Mouse (Mus musculus): ENCODE results near the gene Zfp574. TPM values are rescaled to one million over a fixed set of nuclear protein-coding genes. Genes with fewer than 3 reads are reported as not detected.
A peak's percentile ranks its signal among the peaks of the same experiment; 100 is the strongest.

Gene Zfp574
- polyA plus RNA-seq, 1 experiment = 65.0 TPM

- Histone ChIP-seq H3K27me3 (ENCODE audit: control insufficient read depth, insufficient read depth, low read length) (no peaks in the 10 kb centered on the region), H3K27ac (ENCODE audit: control insufficient read depth, insufficient read depth, low read length) (no peak overlapping the region), H3K4me1 (replicated peaks; ENCODE audit: control insufficient read depth, insufficient read depth, low read length) (peaks cover 8% of the 10 kb centered on the region), H3K4me3 (ENCODE audit: control insufficient read depth, insufficient read depth, low read length) (no peak overlapping the region), H3K36me3 (ENCODE audit: control insufficient read depth, insufficient read depth, low read length) (peaks cover 39% of the 10 kb centered on the region)
- TF ChIP-seq CTCF (IDR thresholded peaks at IDR 0.05; ENCODE audit: borderline replicate concordance, control insufficient read depth, extremely low read depth, insufficient read depth, low read length, poor library complexity) (no peak), POLR2A (IDR thresholded peaks at IDR 0.05; ENCODE audit: control insufficient read depth, extremely low read depth, insufficient read depth, low read length, poor library complexity) (no peak)
- no peak for DNase-seq
- 89% methylated on average over 12 of the region's 12 CpGs for WGBS
These were observed 7.2 kb downstream of the Zfp574 start for GRCm38 (mm10) chr7:25079496-25080026.

GRCm38 (mm10) chr7:25080431-25080830, 8.1 kb downstream of the Zfp574 start:
- Histone ChIP-seq H3K4me3 (ENCODE audit: control insufficient read depth, insufficient read depth, low read length) (no peak overlapping the region), H3K27me3 (ENCODE audit: control insufficient read depth, insufficient read depth, low read length) (no peaks in the 10 kb centered on the region), H3K4me1 (replicated peaks; ENCODE audit: control insufficient read depth, insufficient read depth, low read length) (peaks cover 8% of the 10 kb centered on the region), H3K27ac (ENCODE audit: control insufficient read depth, insufficient read depth, low read length) (no peak overlapping the region), H3K36me3 (ENCODE audit: control insufficient read depth, insufficient read depth, low read length) (peaks cover 39% of the 10 kb centered on the region)
- no peak for DNase-seq
- WGBS = 96% methylated on average over 13 of the region's 13 CpGs
- no peak for TF ChIP-seq POLR2A (IDR thresholded peaks at IDR 0.05; ENCODE audit: control insufficient read depth, extremely low read depth, insufficient read depth, low read length, poor library complexity)
- no peak for TF ChIP-seq CTCF (IDR thresholded peaks at IDR 0.05; ENCODE audit: borderline replicate concordance, control insufficient read depth, extremely low read depth, insufficient read depth, low read length, poor library complexity)

- Histone ChIP-seq H3K4me3 (ENCODE audit: control insufficient read depth, insufficient read depth, low read length) (no peak overlapping the region), H3K36me3 (ENCODE audit: control insufficient read depth, insufficient read depth, low read length) (peaks cover 39% of the 10 kb centered on the region), H3K27me3 (ENCODE audit: control insufficient read depth, insufficient read depth, low read length) (no peaks in the 10 kb centered on the region), H3K4me1 (replicated peaks; ENCODE audit: control insufficient read depth, insufficient read depth, low read length) (peaks cover 11% of the 10 kb centered on the region), H3K27ac (ENCODE audit: control insufficient read depth, insufficient read depth, low read length) (no peak overlapping the region)
- WGBS = 68% methylated on average over 4 of the region's 4 CpGs
- peak; percentile 55 for DNase-seq
- 0 out of 2 replicates have a peak, but pooled peaks have one; percentile 33 for TF ChIP-seq CTCF (IDR thresholded peaks at IDR 0.05; ENCODE audit: borderline replicate concordance, control insufficient read depth, extremely low read depth, insufficient read depth, low read length, poor library complexity)
- no peak for TF ChIP-seq POLR2A (IDR thresholded peaks at IDR 0.05; ENCODE audit: control insufficient read depth, extremely low read depth, insufficient read depth, low read length, poor library complexity)
These were observed 10.1 kb downstream of the Zfp574 start for GRCm38 (mm10) chr7:25082510-25082909.

- no peak for DNase-seq
- 93% methylated on average over 5 of the region's 5 CpGs for WGBS
- peaks cover 19% of the 10 kb centered on the region for H3K4me1 ChIP-seq (replicated peaks; ENCODE audit: control insufficient read depth, insufficient read depth, low read length)
- H3K27me3 ChIP-seq (ENCODE audit: control insufficient read depth, insufficient read depth, low read length) = no peaks in the 10 kb centered on the region
- TF ChIP-seq POLR2A (IDR thresholded peaks at IDR 0.05; ENCODE audit: control insufficient read depth, extremely low read depth, insufficient read depth, low read length, poor library complexity) (no peak), CTCF (IDR thresholded peaks at IDR 0.05; ENCODE audit: borderline replicate concordance, control insufficient read depth, extremely low read depth, insufficient read depth, low read length, poor library complexity) (no peak)
- H3K27ac ChIP-seq (ENCODE audit: control insufficient read depth, insufficient read depth, low read length) = no peak overlapping the region
- peaks cover 37% of the 10 kb centered on the region for H3K36me3 ChIP-seq (ENCODE audit: control insufficient read depth, insufficient read depth, low read length)
- no peak overlapping the region for H3K4me3 ChIP-seq (ENCODE audit: control insufficient read depth, insufficient read depth, low read length)
These were observed 12.3 kb downstream of the Zfp574 start for GRCm38 (mm10) chr7:25084621-25085020.

GRCm38 (mm10) chr7:25086656-25087055, 14.3 kb downstream of the Zfp574 start:
- no peak overlapping the region for H3K27ac ChIP-seq (ENCODE audit: control insufficient read depth, insufficient read depth, low read length)
- H3K4me1 ChIP-seq (replicated peaks; ENCODE audit: control insufficient read depth, insufficient read depth, low read length) = peaks cover 19% of the 10 kb centered on the region
- peaks cover 17% of the 10 kb centered on the region for H3K36me3 ChIP-seq (ENCODE audit: control insufficient read depth, insufficient read depth, low read length)
- TF ChIP-seq POLR2A (IDR thresholded peaks at IDR 0.05; ENCODE audit: control insufficient read depth, extremely low read depth, insufficient read depth, low read length, poor library complexity) = no peak
- TF ChIP-seq CTCF (IDR thresholded peaks at IDR 0.05; ENCODE audit: borderline replicate concordance, control insufficient read depth, extremely low read depth, insufficient read depth, low read length, poor library complexity) = no peak
- H3K27me3 ChIP-seq (ENCODE audit: control insufficient read depth, insufficient read depth, low read length) = no peaks in the 10 kb centered on the region
- no peak overlapping the region for H3K4me3 ChIP-seq (ENCODE audit: control insufficient read depth, insufficient read depth, low read length)
- 38% methylated on average over 3 of the region's 3 CpGs for WGBS
- no peak for DNase-seq

GRCm38 (mm10) chr7:25087256-25087912, 15.0 kb downstream of the Zfp574 start:
- DNase-seq = no peak
- peaks cover 10% of the 10 kb centered on the region for H3K36me3 ChIP-seq (ENCODE audit: control insufficient read depth, insufficient read depth, low read length)
- no peak overlapping the region for H3K27ac ChIP-seq (ENCODE audit: control insufficient read depth, insufficient read depth, low read length)
- no peak for TF ChIP-seq POLR2A (IDR thresholded peaks at IDR 0.05; ENCODE audit: control insufficient read depth, extremely low read depth, insufficient read depth, low read length, poor library complexity)
- TF ChIP-seq CTCF (IDR thresholded peaks at IDR 0.05; ENCODE audit: borderline replicate concordance, control insufficient read depth, extremely low read depth, insufficient read depth, low read length, poor library complexity) = no peak
- no peak overlapping the region for H3K4me3 ChIP-seq (ENCODE audit: control insufficient read depth, insufficient read depth, low read length)
- H3K4me1 ChIP-seq (replicated peaks; ENCODE audit: control insufficient read depth, insufficient read depth, low read length) = peaks cover 19% of the 10 kb centered on the region
- WGBS = 33% methylated on average over 10 of the region's 10 CpGs
- H3K27me3 ChIP-seq (ENCODE audit: control insufficient read depth, insufficient read depth, low read length) = no peaks in the 10 kb centered on the region

Measured in thymus, adult 2 months (tissue).